Mouse (Mus musculus): ENCODE data around the gene Knop1. TPM values are rescaled to one million over a fixed set of nuclear protein-coding genes. Genes with fewer than 3 reads are reported as not detected.

The Knop1 gene
- total and polyA plus RNA-seq, 3 experiments = 28.1 to 60.9 (median 35.0) TPM

DNA sequence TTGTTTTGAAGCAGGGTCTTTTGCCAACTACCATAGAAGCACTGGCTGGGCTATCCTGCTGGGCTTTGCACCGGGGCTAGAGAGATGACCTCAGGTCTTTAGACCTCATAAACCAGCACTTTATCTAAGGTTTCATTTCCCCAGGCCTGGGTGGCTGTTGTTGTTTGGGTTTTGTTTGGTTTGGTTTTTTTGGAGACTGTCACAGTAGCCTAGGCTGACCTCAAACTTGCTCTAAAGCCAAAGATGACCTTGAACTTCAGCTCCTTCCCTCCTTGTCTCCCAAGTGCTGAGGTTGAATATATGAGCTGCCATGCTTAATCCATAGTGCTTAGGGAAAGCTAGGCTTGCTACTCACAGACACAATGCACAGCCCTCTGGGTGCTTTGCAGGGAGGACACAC is 36.4 kb downstream of the Knop1 start:
- TF ChIP-seq ETS1 (conservative IDR thresholded peaks at IDR 0.05; ENCODE audit: low read depth, low read length) (no peak), CTCF (conservative IDR thresholded peaks at IDR 0.05 in 1 of 2, IDR thresholded peaks at IDR 0.05 in 1 of 2; ENCODE audit: low read depth in 2 of 2, low read length in 2 of 2) (no peak), MAZ (IDR thresholded peaks at IDR 0.05; ENCODE audit: low read depth, low read length) (no peak), RCOR1 (conservative IDR thresholded peaks at IDR 0.05; ENCODE audit: low read depth, low read length) (no peak), SIN3A (IDR thresholded peaks at IDR 0.05; ENCODE audit: low read length) (no peak), SMC3 (IDR thresholded peaks at IDR 0.05; ENCODE audit: low read depth, low read length) (no peak), IRF4 (IDR thresholded peaks at IDR 0.05; ENCODE audit: low read depth, low read length) (no peak), MAFK (IDR thresholded peaks at IDR 0.05; ENCODE audit: insufficient replicate concordance, low read length) (no peak), MXI1 (IDR thresholded peaks at IDR 0.05; ENCODE audit: low read depth, low read length) (no peak), ELF1 (IDR thresholded peaks at IDR 0.05; ENCODE audit: low read depth, low read length) (no peak), KAT2A (IDR thresholded peaks at IDR 0.05; ENCODE audit: insufficient replicate concordance, low read length) (no peak), NELFE (IDR thresholded peaks at IDR 0.05; ENCODE audit: low read depth, low read length) (no peak), E2F4 (IDR thresholded peaks at IDR 0.05; ENCODE audit: insufficient replicate concordance, low read depth, low read length) (no peak), POLR2AphosphoS2 (IDR thresholded peaks at IDR 0.05; ENCODE audit: low read depth, low read length) (no peak), ZC3H11A (IDR thresholded peaks at IDR 0.05; ENCODE audit: low read depth, low read length) (no peak), UBTF (IDR thresholded peaks at IDR 0.05; ENCODE audit: low read depth, low read length) (no peak), MAX (IDR thresholded peaks at IDR 0.05; ENCODE audit: low read length) (no peak), EP300 (IDR thresholded peaks at IDR 0.05; ENCODE audit: low read length) (no peak), MYC (IDR thresholded peaks at IDR 0.05; ENCODE audit: low read depth, low read length) (no peak)
- in situ Hi-C loops (cut with MboI; ENCODE audit: low pct_ligation_motif_present, low pct_unique_long_range_greater_than_20kb, low sequenced_read_pairs) = no loop called here
- no peak for DNase-seq (ENCODE audit: extremely low read depth)

DNA sequence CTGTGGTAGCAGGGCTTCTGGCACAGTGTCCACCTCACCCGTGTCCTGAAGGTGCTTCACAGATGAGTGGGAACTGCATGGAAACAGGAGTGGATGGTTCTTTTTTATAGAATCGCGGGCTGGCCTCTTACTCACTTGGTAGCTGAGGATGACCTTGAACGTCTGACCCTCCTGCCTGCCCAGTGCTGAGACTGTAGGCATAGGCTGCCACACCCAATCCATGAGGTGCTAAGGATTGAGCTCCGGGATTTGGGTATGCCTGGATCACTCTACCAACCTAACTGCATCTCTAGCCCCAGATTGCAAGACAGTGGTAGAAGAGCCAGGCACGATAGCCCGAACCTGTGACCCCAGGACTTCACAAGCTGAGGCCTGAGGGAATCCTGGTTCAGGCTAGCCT is 38.3 kb downstream of the Knop1 start:
- no peak overlapping the region for H3K27ac ChIP-seq (ENCODE audit: insufficient read depth, low read depth)
- H3K4me2 ChIP-seq (ENCODE audit: insufficient read depth, low read depth, poor library complexity, severe bottlenecking) = no peak overlapping the region
- no peak overlapping the region for H3K4me3 ChIP-seq (replicated peaks in 1 of 3; ENCODE audit: low read depth in 2 of 3, low read length in 2 of 3, poor library complexity in 1 of 3)
- in situ Hi-C loops (cut with MboI; ENCODE audit: low pct_ligation_motif_present, low pct_unique_long_range_greater_than_20kb, low sequenced_read_pairs) (no loop called here), dilution Hi-C loops (cut with MboI; ENCODE audit: extremely low pct_ligation_motif_present, extremely low pct_unique_long_range_greater_than_20kb, low sequenced_read_pairs) (no loop called here)
- no peaks in the 10 kb centered on the region for H3K27me3 ChIP-seq (replicated peaks)
- H3K9me3 ChIP-seq (replicated peaks; ENCODE audit: low read length) = no peaks in the 10 kb centered on the region
- peaks cover 48 to 83% of the 10 kb centered on the region in 2 experiments for H3K36me3 ChIP-seq (replicated peaks in 1 of 2; ENCODE audit: control insufficient read depth in 1 of 2, insufficient read depth in 1 of 2, low read length in 1 of 2)
- DNase-seq (ENCODE audit: extremely low read depth) = no peak
- no peaks in the 10 kb centered on the region for H3K4me1 ChIP-seq (ENCODE audit: control insufficient read depth in 1 of 2, insufficient read depth in 2 of 2)
- no peaks in the 10 kb centered on the region for H3K79me2 ChIP-seq (replicated peaks; ENCODE audit: control insufficient read depth, extremely low read depth, insufficient read depth, poor library complexity, severe bottlenecking)
- H3K9ac ChIP-seq (ENCODE audit: insufficient read depth, low read depth) = no peak overlapping the region
- TF ChIP-seq ZKSCAN1 (IDR thresholded peaks at IDR 0.05; ENCODE audit: borderline replicate concordance, low read depth, low read length) (no peak), BHLHE40 (IDR thresholded peaks at IDR 0.05; ENCODE audit: low read depth, low read length) (no peak), POLR2AphosphoS2 (IDR thresholded peaks at IDR 0.05; ENCODE audit: low read depth, low read length) (no peak), GABPA (IDR thresholded peaks at IDR 0.05; ENCODE audit: insufficient replicate concordance, low read depth, low read length) (no peak), RAD21 (IDR thresholded peaks at IDR 0.05; ENCODE audit: low read depth, low read length) (no peak), CHD1 (IDR thresholded peaks at IDR 0.05; ENCODE audit: low read depth, low read length) (no peak), IRF4 (IDR thresholded peaks at IDR 0.05; ENCODE audit: low read depth, low read length) (no peak), SIN3A (IDR thresholded peaks at IDR 0.05; ENCODE audit: low read length) (no peak), HCFC1 (IDR thresholded peaks at IDR 0.05; ENCODE audit: low read depth, low read length) (no peak), USF2 (conservative IDR thresholded peaks at IDR 0.05; ENCODE audit: low read depth, low read length) (no peak)

More for the DNA sequence above, 36.4 kb downstream of the Knop1 start:
- H3K4me3 ChIP-seq (replicated peaks in 1 of 3; ENCODE audit: low read depth in 2 of 3, low read length in 2 of 3, poor library complexity in 1 of 3) = no peak overlapping the region
- H3K27ac ChIP-seq (ENCODE audit: insufficient read depth, low read depth) = no peak overlapping the region
- H3K4me1 ChIP-seq (ENCODE audit: control insufficient read depth in 1 of 2, insufficient read depth in 2 of 2) = peaks cover 6 to 14% of the 10 kb centered on the region in 2 experiments
- no peaks in the 10 kb centered on the region for H3K27me3 ChIP-seq (replicated peaks)
- H3K4me2 ChIP-seq (ENCODE audit: insufficient read depth, low read depth, poor library complexity, severe bottlenecking) = no peak overlapping the region
- no peaks in the 10 kb centered on the region for H3K79me2 ChIP-seq (replicated peaks; ENCODE audit: control insufficient read depth, extremely low read depth, insufficient read depth, poor library complexity, severe bottlenecking)
- H3K9ac ChIP-seq (ENCODE audit: insufficient read depth, low read depth) = no peak overlapping the region
- no peaks in the 10 kb centered on the region for H3K9me3 ChIP-seq (replicated peaks; ENCODE audit: low read length)
- peaks cover 30 to 82% of the 10 kb centered on the region in 2 experiments for H3K36me3 ChIP-seq (replicated peaks in 1 of 2; ENCODE audit: control insufficient read depth in 1 of 2, insufficient read depth in 1 of 2, low read length in 1 of 2)
- dilution Hi-C loops (cut with MboI; ENCODE audit: extremely low pct_ligation_motif_present, extremely low pct_unique_long_range_greater_than_20kb, low sequenced_read_pairs) = no loop called here
